Mouse (Mus musculus) limb, embryonic 14.5 days (tissue): ENCODE results near the gene Pabpn1. TPM values are rescaled to one million over a fixed set of nuclear protein-coding genes. Genes with fewer than 3 reads are reported as not detected.
A peak's percentile ranks its signal among the peaks of the same experiment; 100 is the strongest.

ENCODE experiments used
- ATAC-seq: fragments of 200-750 bp; cut with Nextera tagmentation; 2 replicates; pipeline ENCODE4 v1.8.0; 2017; ENCODE audit warnings: low read depth, moderate number of reproducible peaks, moderate TSS enrichment; ENCODE audit not compliant: low FRiP score
- DNase-seq: peaks from one replicate; pipeline ENCODE4 v3.0.0-alpha.2; 2015; ENCODE audit warnings: low spot score
- H3K27ac ChIP-seq: fragments of 300-500 bp; sonication (generic); replicated peaks from 2 replicates; pipeline ENCODE4 v1.5.1; 2014; ENCODE audit warnings: low read depth, mild to moderate bottlenecking, low read length, moderate library complexity, mixed read lengths
- H3K27me3 ChIP-seq: fragments of 300-500 bp; sonication (generic); 2 replicates; pipeline ENCODE4 v1.6.1; 2014; ENCODE audit warnings: low read length, mixed read lengths; ENCODE audit not compliant: control insufficient read depth, insufficient read depth
- H3K36me3 ChIP-seq: fragments of 300-500 bp; sonication (generic); 2 replicates; pipeline ENCODE4 v1.6.1; 2014; ENCODE audit warnings: mild to moderate bottlenecking, low read length, moderate library complexity, mixed read lengths; ENCODE audit not compliant: control insufficient read depth, insufficient read depth
- H3K4me1 ChIP-seq: fragments of 300-500 bp; sonication (generic); 2 replicates; pipeline ENCODE4 v1.6.1; 2014; ENCODE audit warnings: antibody characterized with exemption, low read length, mixed read lengths; ENCODE audit not compliant: control insufficient read depth, insufficient read depth
- H3K4me2 ChIP-seq: fragments of 300-500 bp; sonication (generic); replicated peaks from 2 replicates; pipeline ENCODE4 v1.6.1; 2014; ENCODE audit warnings: low read depth, mild to moderate bottlenecking, low read length, moderate library complexity; ENCODE audit not compliant: severe bottlenecking
- H3K4me3 ChIP-seq: fragments of 300-500 bp; sonication (generic); replicated peaks from 2 replicates; pipeline ENCODE4 v1.5.1; 2014; ENCODE audit warnings: low read length
- H3K9ac ChIP-seq: fragments of 300-500 bp; sonication (generic); 2 replicates; pipeline ENCODE4 v1.6.1; 2014; ENCODE audit warnings: mild to moderate bottlenecking, low read depth, low read length, moderate library complexity; ENCODE audit not compliant: severe bottlenecking
- H3K9me3 ChIP-seq: fragments of 300-500 bp; sonication (generic); 2 replicates; pipeline ENCODE4 v1.6.1; 2016; ENCODE audit warnings: low read length; ENCODE audit not compliant: control insufficient read depth
- POLR2A ChIP-seq: fragments of 200-500 bp; IDR thresholded peaks from 2 replicates; pipeline ENCODE4 v1.8.0; 2012; ENCODE audit warnings: inconsistent platforms, mild to moderate bottlenecking, moderate library complexity, borderline replicate concordance; ENCODE audit not compliant: insufficient read depth, insufficient read length; ENCODE audit errors: extremely low read depth
- WGBS: fragments of 180-500 bp; shearing (Covaris S2); extraction: QIAGEN DNeasy Blood & Tissue Kit; methylation state at CpG from one replicate; pipeline ENCODE4 v1.1.7; 2014; 5-methylcytosine and 5-hydroxymethylcytosine counted together
- polyA plus RNA-seq, 2 experiments: library from polyadenylated mRNA; depleted of rRNA in 1 of 2; stranded (reverse) in 1 of 2; unstranded in 1 of 2; fragments of >200 nt; fragmentation: Nextera tagmentation in 1 of 2; extraction: Ambion mirVana in 1 of 2; gene quantifications; 2 replicates each; pipeline versions ENCODE4 v1.2.1 to v1.2.3; 2012 to 2014

The Pabpn1 gene
- polyA plus RNA-seq, 2 experiments, result 137 to 495 TPM

- peaks cover 28% of the 10 kb centered on the region for H3K36me3 ChIP-seq
- peak; percentile 25; the same call in 1 of the 2 replicates for TF ChIP-seq POLR2A
- peak overlapping the region; percentile 100 for H3K27ac ChIP-seq
- peak overlapping the region; percentile 95 for H3K9ac ChIP-seq
- H3K27me3 ChIP-seq, result no peaks in the 10 kb centered on the region
- H3K9me3 ChIP-seq, result peaks cover 6% of the 10 kb centered on the region
- DNase-seq, result peak; percentile 91
- H3K4me3 ChIP-seq, result peak overlapping the region; percentile 65
- 10% methylated on average over 7 of the region's 7 CpGs for WGBS
- peak; percentile 56 for ATAC-seq
- peaks cover 22% of the 10 kb centered on the region for H3K4me1 ChIP-seq
- peak overlapping the region; percentile 96 for H3K4me2 ChIP-seq
Observed at GRCm38 (mm10) chr14:54924641-54925348, 32.5 kb downstream of the Pabpn1 start.

GRCm38 (mm10) chr14:54925349-54926342 is 33.3 kb downstream of the Pabpn1 start, which contains the start of gene Efs:
Gene Efs (minus strand): TSS chr14:54926126.
- Histone ChIP-seq H3K9me3 (peaks cover 6% of the 10 kb centered on the region), H3K36me3 (peaks cover 19% of the 10 kb centered on the region), H3K4me1 (peaks cover 26% of the 10 kb centered on the region), H3K27me3 (no peaks in the 10 kb centered on the region), H3K4me2 (peak within 1 kb of the TSS; percentile 96), H3K4me3 (peak within 1 kb of the TSS; percentile 65), H3K9ac (peak within 1 kb of the TSS; percentile 95), H3K27ac (peak within 1 kb of the TSS; percentile 100)
- ATAC-seq (peak; percentile 49), DNase-seq (peak; percentile 68)
- WGBS, result 2% methylated on average over 40 of the region's 57 CpGs
- TF ChIP-seq POLR2A, result no peak

DNA sequence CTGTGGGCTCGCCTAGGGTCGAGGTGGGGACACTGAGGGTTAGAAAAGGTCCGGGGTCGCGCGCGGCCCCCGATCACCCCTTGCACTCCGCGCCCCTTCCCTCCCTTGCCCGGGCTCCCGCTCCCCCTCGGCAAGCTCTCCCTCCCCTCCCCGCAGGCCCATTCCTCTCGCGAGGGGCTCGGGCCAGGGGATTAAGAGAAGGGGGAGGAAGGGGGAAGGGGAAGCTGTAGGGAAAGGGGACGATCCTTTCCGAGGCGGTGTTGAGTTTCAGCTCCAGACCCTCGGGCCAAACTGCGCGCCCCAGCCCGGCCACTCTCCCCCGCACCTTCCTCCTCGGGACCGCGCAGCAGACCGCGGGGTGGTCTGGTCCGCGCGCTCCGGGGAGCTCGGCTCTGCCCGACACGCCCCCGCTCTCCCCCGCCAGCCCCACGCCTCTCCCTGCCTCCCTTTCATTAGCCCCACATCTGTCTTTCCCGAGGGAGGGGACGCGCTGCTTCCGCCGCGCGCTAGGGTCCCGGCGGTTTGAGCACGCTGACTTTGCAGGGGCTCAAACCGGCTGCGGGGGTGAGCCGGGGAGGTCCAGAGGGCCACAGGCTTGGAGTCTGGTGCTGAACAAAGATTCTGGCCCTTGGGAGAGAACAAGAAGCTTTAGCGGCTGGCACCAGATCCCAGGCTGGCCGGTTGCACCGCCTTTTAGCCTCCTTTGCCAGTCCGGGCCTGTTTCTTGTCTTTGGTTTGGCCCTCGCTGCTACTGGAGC is 34.3 kb downstream of the Pabpn1 start:
- peak overlapping the region; percentile 95 for H3K9ac ChIP-seq
- TF ChIP-seq POLR2A, result peak; percentile 54; the same call in 1 of the 2 replicates
- H3K27me3 ChIP-seq, result no peaks in the 10 kb centered on the region
- DNase-seq (peak; percentile 89), ATAC-seq (peak; percentile 84)
- WGBS, result 2% methylated on average over 31 of the region's 58 CpGs
- H3K4me1 ChIP-seq, result peaks cover 26% of the 10 kb centered on the region
- H3K4me2 ChIP-seq, result peak overlapping the region; percentile 96
- H3K4me3 ChIP-seq, result peak overlapping the region; percentile 65
- H3K36me3 ChIP-seq, result peaks cover 10% of the 10 kb centered on the region
- peaks cover under 1% of the 10 kb centered on the region; the same call in 1 of the 2 replicates for H3K9me3 ChIP-seq
- H3K27ac ChIP-seq, result peak overlapping the region; percentile 100

- peak overlapping the region; percentile 95 for H3K9ac ChIP-seq
- peaks cover 26% of the 10 kb centered on the region for H3K4me1 ChIP-seq
- peak overlapping the region; percentile 65 for H3K4me3 ChIP-seq
- no peaks in the 10 kb centered on the region for H3K9me3 ChIP-seq
- no peaks in the 10 kb centered on the region for H3K27me3 ChIP-seq
- DNase-seq (no peak), ATAC-seq (no peak)
- 6% methylated on average over 7 of the region's 7 CpGs for WGBS
- H3K4me2 ChIP-seq, result peak overlapping the region; percentile 96
- peaks cover 3% of the 10 kb centered on the region for H3K36me3 ChIP-seq
- peak overlapping the region; percentile 100 for H3K27ac ChIP-seq
- no peak for TF ChIP-seq POLR2A
Observed at GRCm38 (mm10) chr14:54927296-54927695, 35.0 kb downstream of the Pabpn1 start.

DNA sequence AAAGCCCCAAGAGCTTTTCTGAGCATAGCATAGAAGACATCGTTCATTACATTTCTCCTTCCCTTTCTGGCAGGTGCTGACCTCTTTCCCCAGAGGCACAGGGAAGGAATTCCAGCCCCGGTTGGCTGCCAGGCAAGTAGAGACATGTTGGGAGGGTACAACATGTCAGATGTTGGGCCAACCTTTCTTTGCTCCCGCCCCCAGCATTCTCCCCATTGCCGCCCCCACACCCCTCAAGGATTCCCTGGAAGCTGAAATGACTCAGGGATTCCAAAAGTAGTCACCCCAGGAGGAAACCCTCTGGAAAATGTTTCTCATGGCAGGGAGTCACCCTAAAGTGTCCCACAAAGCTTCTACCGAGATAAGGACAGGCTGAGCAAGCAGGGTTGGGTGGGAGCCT is 37.5 kb downstream of the Pabpn1 start:
- Histone ChIP-seq H3K27me3 (no peaks in the 10 kb centered on the region), H3K9ac (no peak overlapping the region), H3K36me3 (no peaks in the 10 kb centered on the region), H3K9me3 (no peaks in the 10 kb centered on the region), H3K4me1 (peaks cover 22% of the 10 kb centered on the region), H3K4me2 (no peak overlapping the region), H3K4me3 (no peak overlapping the region), H3K27ac (no peak overlapping the region)
- TF ChIP-seq POLR2A, result no peak
- ATAC-seq (no peak), DNase-seq (no peak)
- 67% methylated on average over 5 of the region's 5 CpGs for WGBS
